Mouse (Mus musculus) neutrophil, adult 5-6 weeks (primary cell): Measurements from ENCODE around the gene Gck. TPM values are rescaled to one million over a fixed set of nuclear protein-coding genes. Genes with fewer than 3 reads are reported as not detected.

Source experiments
- ATAC-seq: fragments of 151-379, 151-347 bp; 2 replicates; pipeline ENCODE4 v1.8.0; 2017; ENCODE audit warnings: mild to moderate bottlenecking, moderate TSS enrichment; ENCODE audit not compliant: insufficient number of reproducible peaks, poor library complexity, low FRiP score, severe bottlenecking; ENCODE audit errors: extremely low read depth
- total RNA-seq: library from RNA; stranded (forward); fragments of 200-1000 nt; gene quantifications from 2 replicates; pipeline ENCODE4 v1.2.3, GENCODE M21; 2017

Gene Gck
- total RNA-seq, 1 experiment from 2014 or later = 0.35 TPM

- no peak for ATAC-seq
These were observed 34.3 kb downstream of the Gck start for GRCm38 (mm10) chr11:5915429-5916177.

GRCm38 (mm10) chr11:5914940-5915339 is 34.9 kb downstream of the Gck start:
- ATAC-seq = no peak

- no peak for ATAC-seq
These were observed 35.9 kb downstream of the Gck start for GRCm38 (mm10) chr11:5913936-5914335.

GRCm38 (mm10) chr11:5913256-5913655 is 36.6 kb downstream of the Gck start:
- no peak for ATAC-seq

- peak; percentile 42; the same call in 1 of the 2 replicates for ATAC-seq
These were observed 37.2 kb downstream of the Gck start for GRCm38 (mm10) chr11:5912635-5913034.

- ATAC-seq = no peak
These were observed 41.2 kb downstream of the Gck start for GRCm38 (mm10) chr11:5908642-5909041.

GRCm38 (mm10) chr11:5907096-5907495 is 42.8 kb downstream of the Gck start:
- ATAC-seq = no peak

- ATAC-seq = no peak
These were observed 43.9 kb downstream of the Gck start for GRCm38 (mm10) chr11:5905778-5906518.

GRCm38 (mm10) chr11:5904871-5905270 is 45.0 kb downstream of the Gck start:
- no peak for ATAC-seq

- ATAC-seq = no peak
These were observed 45.5 kb downstream of the Gck start for GRCm38 (mm10) chr11:5904357-5904756.

GRCm38 (mm10) chr11:5903844-5904243 is 46.0 kb downstream of the Gck start:
- no peak for ATAC-seq

GRCm38 (mm10) chr11:5902390-5902789 is 47.5 kb downstream of the Gck start:
- no peak for ATAC-seq

GRCm38 (mm10) chr11:5901950-5902349 is 47.9 kb downstream of the Gck start:
- ATAC-seq = no peak

GRCm38 (mm10) chr11:5901320-5901719 is 48.6 kb downstream of the Gck start:
- ATAC-seq = no peak

GRCm38 (mm10) chr11:5899286-5899685 is 50.6 kb downstream of the Gck start:
- ATAC-seq = no peak

- ATAC-seq = no peak
These were observed 51.4 kb downstream of the Gck start, which contains the start of gene Myl7 for GRCm38 (mm10) chr11:5898531-5898930. Myl7 (minus strand) TSS chr11:5898782.

GRCm38 (mm10) chr11:5897839-5898238 is 52.0 kb downstream of the Gck start:
- ATAC-seq = no peak

- no peak for ATAC-seq
These were observed 52.7 kb downstream of the Gck start for GRCm38 (mm10) chr11:5897230-5897629.

GRCm38 (mm10) chr11:5893807-5894206 is 56.1 kb downstream of the Gck start:
- no peak for ATAC-seq

- no peak for ATAC-seq
These were observed 57.0 kb downstream of the Gck start for GRCm38 (mm10) chr11:5892810-5893368.
